Mouse (Mus musculus): ENCODE results near the gene Flot1. TPM values are rescaled to one million over a fixed set of nuclear protein-coding genes. Genes with fewer than 3 reads are reported as not detected.

Gene Flot1
- polyA plus RNA-seq, 1 experiment from 2014 or later = 93.1 TPM

DNA sequence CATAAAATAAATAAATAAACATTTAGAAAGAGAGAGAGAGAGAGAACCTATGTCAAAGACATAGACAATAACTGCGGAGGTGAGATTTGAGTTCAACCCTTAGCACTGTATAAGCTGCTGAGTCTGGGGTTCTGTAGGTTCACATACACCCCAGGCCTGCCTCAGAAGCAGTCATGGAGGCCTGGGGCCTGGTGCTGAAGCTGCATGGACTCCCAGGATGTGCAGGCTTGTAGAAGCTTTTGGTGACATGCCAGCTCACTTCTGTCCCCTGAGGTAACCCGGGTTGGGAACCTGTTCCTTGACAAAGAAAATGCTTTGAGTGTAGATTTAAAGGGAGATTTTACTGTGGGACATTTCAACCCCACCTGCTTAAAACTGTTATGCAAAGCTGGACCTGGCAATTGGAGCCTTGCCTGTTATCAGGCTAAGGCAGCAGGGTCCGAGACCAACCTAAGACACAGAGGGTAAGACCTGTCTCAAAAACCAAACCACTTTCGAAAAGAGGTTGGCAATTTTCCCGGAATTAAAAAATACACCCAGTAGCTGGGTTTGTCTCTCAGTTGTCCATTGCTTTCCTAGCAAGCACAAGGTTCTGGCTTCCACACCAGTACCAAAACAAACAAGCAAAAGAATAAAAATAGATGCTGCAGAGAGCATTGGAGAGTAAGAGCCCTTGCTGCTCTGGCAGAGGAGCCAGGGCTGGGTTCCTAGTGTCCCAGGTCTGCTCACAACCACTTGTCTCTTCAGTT is 12.0 kb upstream of the Flot1 start:
- DNase-seq (ENCODE audit: low spot score) = no peak

DNA sequence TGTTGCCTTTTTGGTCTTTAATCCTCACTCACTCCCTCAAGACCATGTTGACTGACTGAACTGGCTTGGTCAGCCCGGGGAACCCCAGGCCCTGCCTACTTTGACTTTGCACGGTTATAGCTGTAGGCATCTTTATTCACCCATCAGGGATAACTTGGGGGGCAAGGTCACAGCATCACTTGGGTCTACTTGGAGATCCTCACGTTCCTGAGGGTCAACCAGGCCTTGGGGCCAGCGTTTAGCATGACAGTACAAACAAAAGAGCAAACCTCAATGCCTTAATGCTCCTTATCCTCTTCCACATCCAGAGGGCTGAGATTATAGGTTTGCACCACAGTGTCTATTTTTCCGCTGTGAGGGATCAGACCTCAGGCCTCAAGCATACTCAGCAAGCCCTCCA is 10.7 kb upstream of the Flot1 start:
- no peak for DNase-seq (ENCODE audit: low spot score)

DNA sequence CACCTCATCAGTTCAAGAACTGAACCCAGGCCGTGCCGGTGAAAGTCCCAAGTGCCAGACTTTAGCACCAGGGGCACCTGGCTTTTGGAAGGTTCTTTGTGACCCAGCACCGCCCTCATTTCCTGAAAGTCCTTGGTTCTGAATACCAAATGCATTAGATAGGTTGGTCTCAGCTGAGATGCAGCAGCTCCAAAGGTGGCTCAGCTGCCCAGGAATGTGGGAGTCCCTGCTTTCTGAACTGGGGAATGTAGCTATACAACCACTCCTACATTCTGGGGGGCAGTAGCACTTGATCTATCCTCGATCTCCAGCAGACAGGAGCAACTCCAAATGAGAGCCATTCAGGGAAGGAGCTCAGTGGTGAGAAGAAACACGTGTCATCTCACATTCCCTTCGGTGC is 10.3 kb upstream of the Flot1 start:
- DNase-seq (ENCODE audit: low spot score) = no peak

DNA sequence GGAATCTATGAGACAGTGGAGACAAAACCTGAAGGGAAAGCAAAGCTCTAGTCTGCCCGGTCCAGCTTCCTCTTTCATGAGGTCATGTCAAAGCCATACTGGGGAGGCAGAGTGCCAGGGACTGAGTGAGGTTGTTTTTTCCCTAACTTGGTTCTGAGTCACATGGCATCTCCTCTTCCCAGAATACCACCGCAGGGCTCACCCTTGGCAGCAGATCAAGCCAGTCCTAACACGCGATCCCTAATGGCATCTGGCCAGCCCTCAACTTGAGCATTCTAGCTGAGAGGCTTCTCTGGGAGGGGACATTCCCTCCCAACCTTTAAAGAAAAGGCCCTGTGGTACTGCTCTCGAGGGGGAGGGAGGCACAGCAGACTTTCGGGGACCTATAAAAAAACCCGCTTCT is 9.8 kb upstream of the Flot1 start:
- DNase-seq (ENCODE audit: low spot score) = no peak

DNA sequence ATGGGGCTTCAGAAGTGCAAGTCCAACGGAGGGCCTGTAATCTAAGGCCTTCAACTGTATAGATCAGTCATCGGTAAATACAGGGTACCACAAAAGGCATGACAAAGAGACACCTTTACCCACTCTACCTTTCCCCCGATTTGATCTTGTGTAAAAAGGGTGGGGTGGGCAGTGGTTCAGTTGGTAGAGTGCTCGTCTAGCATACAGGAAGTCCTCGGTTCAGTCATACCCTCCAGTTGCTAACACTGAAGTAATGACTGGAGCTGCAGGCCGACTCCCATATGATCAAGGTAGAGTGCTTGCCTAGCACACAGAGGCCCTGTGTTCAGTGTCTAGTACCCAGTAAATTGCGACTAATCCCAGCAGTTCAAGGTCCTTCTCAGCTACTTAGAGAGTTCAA is 9.4 kb upstream of the Flot1 start:
- DNase-seq (ENCODE audit: low spot score) = no peak

DNA sequence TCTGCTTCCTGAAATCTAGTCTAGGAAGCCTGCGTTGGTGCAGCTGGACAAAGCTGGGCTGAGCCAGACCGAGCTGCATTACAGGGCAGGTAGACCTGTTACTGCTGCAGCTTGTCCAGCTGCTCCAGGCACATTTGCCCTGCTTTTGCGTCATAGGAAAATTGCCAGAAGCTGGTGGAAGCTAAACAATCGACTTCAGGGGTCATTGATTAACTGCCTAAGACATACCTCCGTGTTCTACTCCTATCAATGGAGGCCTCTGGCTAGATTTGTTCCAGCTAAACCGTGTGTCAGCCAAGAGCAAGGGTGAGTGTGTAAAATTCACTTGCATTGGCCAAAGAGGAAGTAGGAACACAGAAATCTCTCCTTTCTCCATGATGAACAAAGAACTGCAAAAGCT is 8.4 kb upstream of the Flot1 start:
- no peak for DNase-seq (ENCODE audit: low spot score)

DNA sequence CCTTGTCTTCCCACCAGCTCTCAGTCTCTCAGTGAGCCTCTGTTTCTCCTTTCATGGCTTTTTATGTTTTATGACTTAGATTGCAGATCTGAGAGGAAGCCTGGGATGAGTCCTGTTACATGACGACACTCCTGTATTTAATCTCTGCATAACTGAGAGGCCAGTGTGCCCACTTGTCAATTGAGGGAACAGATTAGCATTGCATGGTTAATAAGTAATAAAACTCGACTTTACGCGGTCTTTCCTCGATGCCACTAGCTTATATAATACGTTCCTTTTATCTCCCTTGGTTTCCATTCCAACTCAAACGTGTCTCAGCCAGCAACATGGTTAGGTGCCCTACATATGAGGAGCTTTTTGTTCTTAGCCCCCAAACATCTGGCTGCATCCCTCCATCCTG is 7.2 kb upstream of the Flot1 start:
- no peak for DNase-seq (ENCODE audit: low spot score)

DNA sequence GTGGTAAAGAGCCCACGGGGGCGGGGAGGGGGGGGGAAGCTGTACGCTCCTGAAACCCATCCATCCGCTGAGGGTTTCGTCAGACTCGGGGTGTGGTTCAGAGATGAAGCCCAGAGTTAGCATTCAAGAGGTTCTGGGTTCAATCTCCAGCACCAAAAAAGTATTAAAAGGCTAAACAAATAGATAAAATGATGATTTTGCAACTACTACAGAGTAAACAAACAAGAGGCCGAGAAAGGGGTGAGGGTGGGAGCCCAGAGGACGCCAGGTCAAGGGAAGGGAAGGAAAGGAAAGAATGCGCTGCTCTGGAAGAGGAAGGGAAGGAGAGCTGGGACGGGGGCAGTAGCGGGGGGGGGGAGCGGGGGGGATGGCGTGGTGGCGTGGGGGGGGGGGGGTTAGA is 6.3 kb upstream of the Flot1 start:
- DNase-seq (ENCODE audit: low spot score) = no peak

DNA sequence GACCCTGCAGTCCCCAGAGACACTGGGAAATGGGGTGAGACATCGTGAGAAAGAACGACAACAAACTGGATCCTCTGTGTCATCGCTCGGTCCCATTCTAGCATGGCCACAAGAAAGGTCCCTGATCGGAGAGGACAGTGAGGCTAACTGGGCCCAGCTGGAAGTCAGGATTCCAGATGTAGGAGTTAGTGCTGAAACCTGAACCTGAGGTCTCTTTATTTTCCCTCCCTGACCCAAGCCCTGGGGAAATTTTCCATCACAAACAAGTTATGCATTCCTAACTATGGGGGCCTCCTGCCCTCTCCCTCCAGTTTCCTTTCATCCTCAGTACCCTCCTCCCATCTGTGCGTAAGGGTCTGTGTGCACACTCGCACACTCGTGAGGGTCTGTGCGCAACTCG is 5.8 kb upstream of the Flot1 start:
- no peak for DNase-seq (ENCODE audit: low spot score)

DNA sequence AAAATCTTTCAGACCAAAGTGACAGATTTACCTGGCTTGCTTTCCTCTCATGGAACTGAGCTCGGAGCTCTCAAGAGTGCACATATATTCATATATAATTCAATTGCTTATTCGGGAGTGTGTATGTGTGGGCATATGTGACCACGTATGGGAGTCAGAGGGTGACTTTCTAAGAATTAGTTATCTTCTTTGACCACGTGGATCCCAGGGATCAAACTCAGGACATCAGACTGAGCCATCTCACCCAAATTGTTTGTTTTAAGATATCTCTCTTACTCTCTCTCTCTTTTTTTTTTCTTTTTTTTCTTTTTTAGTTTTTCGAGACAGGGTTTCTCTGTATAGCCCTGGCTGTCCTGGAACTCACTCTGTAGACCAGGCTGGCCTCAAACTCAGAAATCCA is 2.9 kb upstream of the Flot1 start:
- no peak for DNase-seq (ENCODE audit: low spot score)

DNA sequence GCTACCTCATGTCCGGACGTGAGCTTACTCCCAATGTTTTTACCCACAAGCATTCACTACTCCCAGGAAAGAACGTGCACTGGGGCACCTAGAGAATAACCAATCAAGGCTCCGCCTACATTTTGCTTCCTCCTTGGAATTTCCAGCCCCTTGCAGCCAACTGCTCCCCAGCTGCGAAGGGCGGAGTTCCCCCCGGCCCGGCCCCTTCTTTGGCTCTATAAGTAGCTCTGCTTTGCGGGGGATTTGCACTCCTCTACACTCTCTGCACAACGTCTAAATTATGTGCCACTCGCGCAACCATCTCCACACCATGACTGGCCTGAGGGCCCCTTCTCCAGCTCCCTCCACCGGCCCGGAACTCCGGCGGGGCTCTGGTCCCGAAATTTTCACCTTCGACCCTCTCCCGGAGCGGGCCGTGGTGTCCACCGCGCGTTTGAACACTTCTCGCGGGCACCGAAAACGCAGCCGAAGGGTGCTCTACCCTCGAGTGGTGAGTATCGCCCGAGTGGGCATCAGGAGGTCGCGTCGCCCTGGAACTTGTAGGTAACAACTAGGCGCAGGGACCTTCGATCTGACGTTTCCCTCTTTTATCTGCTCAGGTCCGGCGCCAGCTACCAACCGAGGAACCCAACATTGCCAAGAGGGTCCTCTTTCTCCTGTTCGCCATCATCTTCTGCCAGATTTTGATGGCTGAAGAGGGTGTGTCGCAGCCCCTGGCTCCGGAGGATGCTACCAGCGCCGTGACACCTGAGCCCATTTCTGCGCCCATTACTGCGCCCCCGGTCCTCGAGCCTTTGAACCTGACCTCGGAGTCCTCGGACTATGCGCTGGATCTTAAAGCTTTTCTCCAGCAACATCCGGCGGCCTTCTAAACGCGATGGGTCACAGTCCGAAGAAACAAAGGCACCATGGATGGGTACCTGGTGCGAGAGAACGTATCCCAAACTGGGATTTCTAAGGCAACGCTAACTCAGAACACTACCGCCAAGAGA is 1.3 kb upstream of the Flot1 start, which contains the start of gene Ier3:
Ier3 (plus strand) TSS at position 246 of the 992 bp plus-strand sequence.
- DNase-seq (ENCODE audit: low spot score) = peak; percentile 54

DNA sequence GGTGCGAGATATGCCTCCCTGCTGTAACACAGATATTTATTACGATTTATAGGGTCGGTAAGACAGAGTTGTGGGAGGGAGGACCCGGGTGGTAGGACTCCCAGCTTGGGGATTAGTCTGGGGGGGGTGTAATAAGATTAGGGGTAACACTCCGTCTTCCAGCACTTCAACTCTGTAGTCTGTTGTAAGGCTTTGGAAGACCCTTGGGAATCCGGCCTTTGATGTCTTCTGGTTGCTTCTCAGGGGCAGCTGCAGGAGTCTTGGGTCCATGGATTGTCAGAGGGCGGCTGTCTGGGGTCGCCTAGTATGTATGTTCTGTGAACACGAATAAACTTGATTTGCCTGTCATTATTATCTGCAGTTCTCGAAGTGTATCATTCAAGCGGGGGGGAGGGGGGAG is 466 bp upstream of the Flot1 start:
- no peak for DNase-seq (ENCODE audit: low spot score)

DNA sequence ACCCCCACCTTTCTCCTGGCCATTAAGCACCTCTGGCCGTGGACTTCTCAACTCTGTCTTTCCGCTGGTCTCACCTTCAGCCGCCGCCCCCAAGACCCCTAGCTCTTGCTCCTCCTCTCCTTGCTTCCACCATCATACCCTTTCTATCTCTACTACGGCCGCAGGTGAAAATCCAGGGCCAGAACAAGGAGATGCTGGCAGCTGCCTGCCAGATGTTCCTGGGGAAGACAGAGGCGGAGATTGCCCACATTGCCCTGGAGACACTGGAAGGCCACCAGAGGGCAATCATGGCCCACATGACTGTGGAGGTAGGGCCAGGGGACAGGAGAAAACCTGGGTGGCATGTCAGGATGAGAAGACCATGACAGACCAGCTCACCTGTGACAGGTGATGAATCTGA is 1.4 kb downstream of the Flot1 start:
- DNase-seq (ENCODE audit: low spot score) = no peak

DNA sequence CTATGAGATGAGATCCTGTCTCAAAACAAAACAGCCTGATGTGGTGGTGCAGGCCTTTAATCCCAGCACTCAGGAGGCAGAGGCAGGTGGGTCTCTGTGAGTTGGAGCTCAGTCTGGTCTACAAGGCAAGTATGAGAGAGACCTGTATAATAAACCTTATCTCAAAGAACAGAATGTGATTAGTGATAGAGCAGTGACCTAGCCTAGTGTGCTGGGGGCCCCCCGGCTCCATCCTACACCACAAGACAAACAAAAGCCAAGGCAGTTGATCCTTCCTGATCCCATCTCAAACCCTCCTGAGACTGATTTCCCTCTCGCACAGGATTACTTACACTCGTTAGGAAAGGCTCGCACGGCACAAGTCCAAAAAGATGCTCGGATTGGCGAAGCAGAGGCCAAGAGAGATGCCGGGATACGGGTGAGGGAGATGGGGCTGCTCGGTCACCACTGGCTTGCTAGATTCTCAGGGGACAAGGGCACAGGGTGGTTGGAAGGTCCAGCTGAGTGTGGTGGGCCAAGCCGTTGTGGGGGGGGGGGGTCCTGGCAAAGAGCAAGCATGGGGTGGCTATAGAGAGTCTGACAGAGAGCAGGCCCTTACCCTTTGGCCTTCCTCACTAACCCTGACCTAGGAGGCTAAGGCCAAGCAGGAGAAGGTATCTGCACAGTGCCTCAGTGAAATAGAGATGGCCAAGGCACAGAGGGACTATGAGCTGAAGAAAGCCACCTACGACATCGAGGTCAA is 2.2 kb downstream of the Flot1 start:
- no peak for DNase-seq (ENCODE audit: low spot score)

DNA sequence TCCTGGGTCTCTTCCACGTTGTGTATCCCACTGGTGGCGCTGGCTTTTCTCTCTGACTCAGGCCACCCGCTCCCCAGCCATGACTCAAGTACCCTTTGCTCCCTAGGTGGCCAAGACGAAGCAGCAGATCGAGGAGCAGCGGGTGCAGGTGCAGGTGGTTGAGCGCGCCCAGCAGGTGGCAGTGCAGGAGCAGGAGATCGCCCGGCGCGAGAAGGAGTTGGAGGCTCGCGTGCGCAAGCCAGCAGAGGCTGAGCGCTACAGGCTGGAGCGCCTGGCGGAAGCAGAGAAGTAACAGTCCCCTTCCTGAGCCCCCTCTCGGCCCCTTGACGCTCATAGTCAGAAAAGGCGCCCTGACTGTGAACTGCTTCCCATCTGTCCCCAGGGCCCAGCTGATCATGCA is 6.7 kb downstream of the Flot1 start:
- peak; percentile 95 for DNase-seq (ENCODE audit: low spot score)

DNA sequence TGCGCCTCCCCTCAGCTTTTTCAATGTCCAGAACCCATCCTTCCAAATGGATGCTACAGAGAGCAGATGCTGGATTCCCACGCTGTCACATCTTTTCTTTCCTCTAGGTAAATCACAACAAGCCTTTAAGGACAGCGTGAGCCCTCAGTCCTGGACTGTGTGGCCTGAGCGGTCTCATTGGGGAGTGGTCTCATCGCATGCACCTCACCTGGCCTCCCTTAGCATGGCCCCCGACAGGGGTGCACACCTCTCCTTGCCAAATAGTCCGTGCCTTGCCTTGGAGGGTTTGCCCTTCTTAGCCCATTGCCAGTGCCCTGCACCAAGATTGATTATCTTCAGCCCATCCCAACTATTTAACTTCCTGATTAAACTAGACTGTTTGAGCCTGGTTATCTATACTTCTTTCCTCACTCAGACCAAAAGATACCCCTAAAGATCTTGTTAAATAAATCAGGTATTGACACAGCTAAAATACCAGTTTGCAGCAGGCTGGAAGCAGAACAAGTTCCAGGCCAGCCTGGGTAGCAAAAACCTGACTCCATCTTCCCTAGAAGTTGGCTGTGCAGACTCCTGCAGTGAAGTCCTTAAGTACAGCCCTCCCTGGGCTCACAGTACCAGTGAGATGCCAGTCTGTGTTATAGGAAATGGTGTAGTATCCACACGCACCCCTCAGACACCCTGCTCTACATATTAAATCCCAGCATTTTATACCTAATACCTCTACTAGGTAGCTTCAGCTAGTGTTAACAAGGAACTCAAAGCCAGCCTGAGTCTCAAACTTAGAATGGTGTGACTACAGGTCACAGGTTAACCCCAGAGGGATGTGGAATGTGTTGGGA is 9.6 kb downstream of the Flot1 start:
- no peak for DNase-seq (ENCODE audit: low spot score)

DNA sequence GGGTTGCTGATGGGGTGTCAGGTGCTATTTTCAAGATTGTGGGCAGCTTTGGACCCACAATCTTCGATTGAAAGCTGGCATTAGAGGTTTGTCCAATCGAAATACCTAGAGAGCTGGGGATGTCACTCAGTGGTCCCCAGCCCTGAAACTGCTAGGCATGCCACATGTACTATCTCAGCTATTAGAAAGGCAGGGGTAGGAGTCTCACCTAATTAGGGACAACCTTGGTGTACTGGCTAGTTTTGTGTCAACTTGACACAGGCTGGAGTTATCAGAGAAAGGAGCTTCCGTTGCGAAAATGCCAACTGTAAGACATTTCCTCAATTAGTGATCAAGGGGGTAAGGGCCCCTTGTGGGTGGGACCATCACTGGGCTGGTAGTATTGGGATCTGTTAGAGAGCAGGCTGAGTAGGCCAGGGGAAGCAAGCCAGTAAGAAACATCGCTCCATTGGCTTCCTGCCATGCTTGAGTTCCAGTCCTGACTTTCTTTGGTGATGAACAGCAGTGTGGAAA is 10.3 kb downstream of the Flot1 start:
- DNase-seq (ENCODE audit: low spot score) = no peak

DNA sequence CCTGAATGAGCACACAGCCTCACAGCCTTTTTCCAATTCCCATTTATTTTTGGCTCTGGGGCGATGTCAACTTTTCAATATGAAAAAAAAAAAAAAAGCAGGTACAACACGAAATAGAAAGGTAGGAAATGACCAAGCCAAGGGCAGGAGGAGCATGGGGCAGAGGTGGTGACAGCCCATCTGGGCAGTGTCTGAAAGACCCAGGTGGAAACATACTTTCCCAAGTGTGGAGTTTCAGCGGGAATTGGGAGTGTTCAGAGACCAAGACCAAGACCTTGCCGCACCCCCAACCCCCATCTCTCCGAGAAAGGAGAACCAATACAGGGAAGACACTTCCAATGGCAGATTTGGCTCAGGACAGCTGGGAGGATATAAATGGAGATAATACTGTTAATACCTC is 10.9 kb downstream of the Flot1 start:
- DNase-seq (ENCODE audit: low spot score) = no peak

DNA sequence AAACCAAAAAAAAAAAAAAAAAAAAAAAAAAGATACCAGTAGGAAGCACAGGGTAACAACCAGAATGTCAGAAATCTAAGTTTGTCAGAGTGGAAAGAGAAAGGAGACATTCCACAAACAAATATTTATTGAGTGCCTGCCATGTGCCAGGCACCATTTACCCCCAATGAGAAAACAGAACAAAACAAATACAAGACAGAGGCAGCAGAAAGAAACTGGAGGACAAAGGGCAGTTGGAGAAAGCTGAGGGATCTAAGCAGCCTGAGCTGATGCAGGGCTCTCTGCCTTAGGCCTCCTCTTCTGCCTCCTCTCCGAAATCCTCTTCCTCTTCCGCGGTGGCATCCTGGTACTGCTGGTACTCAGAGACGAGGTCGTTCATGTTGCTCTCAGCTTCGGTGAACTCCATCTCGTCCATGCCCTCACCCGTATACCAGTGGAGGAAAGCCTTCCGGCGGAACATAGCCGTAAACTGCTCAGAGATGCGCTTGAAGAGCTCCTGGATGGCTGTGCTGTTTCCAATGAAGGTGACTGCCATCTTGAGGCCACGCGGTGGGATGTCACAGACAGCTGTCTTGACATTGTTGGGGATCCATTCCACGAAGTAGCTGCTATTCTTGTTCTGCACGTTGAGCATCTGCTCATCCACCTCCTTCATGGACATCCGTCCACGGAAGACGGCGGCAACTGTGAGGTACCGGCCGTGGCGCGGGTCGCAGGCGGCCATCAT is 11.8 kb downstream of the Flot1 start:
- no peak for DNase-seq (ENCODE audit: low spot score)
